Mouse (Mus musculus) G1E (cell line): ENCODE results near the gene Tyr. TPM values are rescaled to one million over a fixed set of nuclear protein-coding genes. Genes with fewer than 3 reads are reported as not detected.
"Not testable (repeated sequence)": the region's sequence is repeated elsewhere in the genome, so short reads cannot be mapped to it uniquely, and the experiment has no call there.

Experiments used
- ATAC-seq: 2 replicates; pipeline ENCODE4 v1.8.0; 2016; ENCODE audit warnings: mild to moderate bottlenecking; ENCODE audit not compliant: insufficient number of reproducible peaks, poor library complexity, low FRiP score, severe bottlenecking; ENCODE audit errors: extremely low read depth
- DNase-seq: peaks from one replicate; pipeline ENCODE4 v3.0.0; 2012; ENCODE audit warnings: low spot score
- H3K27me3 ChIP-seq: 2 replicates; pipeline ENCODE4 v1.6.1; 2012; ENCODE audit warnings: mild to moderate bottlenecking, low read length, inconsistent platforms; ENCODE audit not compliant: insufficient read depth
- H3K36me3 ChIP-seq: replicated peaks from 2 replicates; pipeline ENCODE3; 2012; ENCODE audit warnings: mild to moderate bottlenecking, inconsistent platforms
- H3K4me1 ChIP-seq: 2 replicates; pipeline ENCODE4 v1.6.1; 2012; ENCODE audit warnings: low read depth, low read length, inconsistent platforms, mixed read lengths; ENCODE audit not compliant: insufficient read depth
- H3K4me3 ChIP-seq: 2 replicates; pipeline ENCODE4 v1.5.1; 2012; ENCODE audit warnings: low read depth, mild to moderate bottlenecking, inconsistent platforms, low read length, moderate library complexity, mixed read lengths
- H3K9me3 ChIP-seq: replicated peaks from 2 replicates; pipeline ENCODE4 v1.6.1; 2012; ENCODE audit warnings: inconsistent platforms
- CTCF ChIP-seq: IDR thresholded peaks from 2 replicates; pipeline ENCODE4 v1.5.1; 2012; ENCODE audit warnings: low read depth, low read length, inconsistent platforms, mixed read lengths
- GATA1 ChIP-seq: IDR thresholded peaks from 2 replicates; pipeline ENCODE4 v1.6.1; 2012; ENCODE audit warnings: borderline replicate concordance, low read length, inconsistent platforms, mixed read lengths
- GATA2 ChIP-seq: IDR thresholded peaks from 2 replicates; pipeline ENCODE4 v1.6.1; 2012; ENCODE audit warnings: low read depth, low read length, inconsistent platforms, borderline replicate concordance
- POLR2AphosphoS5 ChIP-seq: IDR thresholded peaks from 2 replicates; pipeline ENCODE4 v1.6.1; 2012; ENCODE audit warnings: low read depth, low read length, inconsistent platforms; ENCODE audit not compliant: insufficient replicate concordance
- TAL1 ChIP-seq: conservative IDR thresholded peaks from 2 replicates; pipeline ENCODE4 v1.6.1; 2012; ENCODE audit warnings: low read depth, low read length, inconsistent platforms, mixed read lengths
- polyA plus RNA-seq: library from polyadenylated mRNA; stranded (reverse); fragments of >175 nt; gene quantifications from 2 replicates; pipeline ENCODE4 v1.2.3, GENCODE M21; 2012
- total RNA-seq, 2 experiments: library from RNA; stranded (forward) in 1 of 2; stranded (reverse) in 1 of 2; fragments of 200-1000 nt in 1 of 2; fragments of >200 nt in 1 of 2; fragmentation: Nextera tagmentation in 1 of 2; gene quantifications; 2 replicates each; pipeline ENCODE4 v1.2.3; 2014 to 2017

Tyr gene
- total RNA-seq (2014; fragmentation: Nextera tagmentation) (not detected in 2 replicates), total RNA-seq (2017) (under 0.01 and 0.16 TPM in 2 replicates), polyA plus RNA-seq (not detected in 2 replicates)

- TF ChIP-seq TAL1 (no peak), CTCF (no peak), GATA2 (no peak), POLR2AphosphoS5 (no peak), GATA1 (no peak)
- Histone ChIP-seq H3K27me3 (no peaks in the 10 kb centered on the region), H3K9me3 (no peaks in the 10 kb centered on the region), H3K4me3 (no peak within 1 kb of the TSS), H3K36me3 (no peaks in the 10 kb centered on the region), H3K4me1 (no peaks in the 10 kb centered on the region)
- DNase-seq (no peak), ATAC-seq (no peak)
These were observed at the start of gene Tyr for GRCm38 (mm10) chr7:87493412-87493811. Gene Tyr (minus strand): TSS chr7:87493512.

- H3K36me3 ChIP-seq: no peaks in the 10 kb centered on the region
- DNase-seq (no peak), ATAC-seq (no peak)
- no peaks in the 10 kb centered on the region for H3K9me3 ChIP-seq
- no peaks in the 10 kb centered on the region for H3K27me3 ChIP-seq
- H3K4me3 ChIP-seq: no peak overlapping the region
- no peaks in the 10 kb centered on the region for H3K4me1 ChIP-seq
- TF ChIP-seq GATA2: no peak
- TF ChIP-seq TAL1: no peak
- no peak for TF ChIP-seq POLR2AphosphoS5
- no peak for TF ChIP-seq GATA1
- no peak for TF ChIP-seq CTCF
These were observed 45.7 kb upstream of the Tyr start for GRCm38 (mm10) chr7:87539031-87539430.

- DNase-seq: no peak
- ATAC-seq: no peak
- Histone ChIP-seq H3K4me1 (no peaks in the 10 kb centered on the region), H3K27me3 (no peaks in the 10 kb centered on the region), H3K9me3 (no peaks in the 10 kb centered on the region), H3K4me3 (no peak overlapping the region), H3K36me3 (no peaks in the 10 kb centered on the region)
- no peak for TF ChIP-seq TAL1
- TF ChIP-seq CTCF: no peak
- no peak for TF ChIP-seq GATA1
- TF ChIP-seq POLR2AphosphoS5: no peak
- no peak for TF ChIP-seq GATA2
These were observed 891 bp upstream of the Tyr start for GRCm38 (mm10) chr7:87494124-87494682.

- DNase-seq (no peak), ATAC-seq (no peak)
- Histone ChIP-seq H3K4me3 (no peak overlapping the region), H3K9me3 (no peaks in the 10 kb centered on the region), H3K36me3 (no peaks in the 10 kb centered on the region), H3K27me3 (no peaks in the 10 kb centered on the region), H3K4me1 (no peaks in the 10 kb centered on the region)
- TF ChIP-seq GATA2 (no peak), TAL1 (no peak), POLR2AphosphoS5 (no peak), CTCF (no peak), GATA1 (no peak)
These were observed 5.3 kb downstream of the Tyr start for GRCm38 (mm10) chr7:87488024-87488423.

- H3K4me3 ChIP-seq: no peak overlapping the region
- no peak for TF ChIP-seq TAL1
- no peak for TF ChIP-seq CTCF
- no peak for TF ChIP-seq POLR2AphosphoS5
- no peak for TF ChIP-seq GATA2
- TF ChIP-seq GATA1: no peak
- no peaks in the 10 kb centered on the region for H3K4me1 ChIP-seq
- ATAC-seq: no peak
- H3K36me3 ChIP-seq: no peaks in the 10 kb centered on the region
- DNase-seq: no peak
- H3K9me3 ChIP-seq: no peaks in the 10 kb centered on the region
- H3K27me3 ChIP-seq: no peaks in the 10 kb centered on the region
These were observed 80.0 kb downstream of the Tyr start for GRCm38 (mm10) chr7:87413271-87413670.

- H3K27me3 ChIP-seq, H3K36me3 ChIP-seq, ATAC-seq, H3K4me3 ChIP-seq, DNase-seq, H3K4me1 ChIP-seq, H3K9me3 ChIP-seq: not testable (repeated sequence)
These were observed 81.9 kb downstream of the Tyr start for GRCm38 (mm10) chr7:87411373-87411772.

- no peaks in the 10 kb centered on the region for H3K27me3 ChIP-seq
- no peaks in the 10 kb centered on the region for H3K4me1 ChIP-seq
- no peaks in the 10 kb centered on the region for H3K9me3 ChIP-seq
- TF ChIP-seq GATA2 (no peak), GATA1 (no peak), POLR2AphosphoS5 (no peak), CTCF (no peak), TAL1 (no peak)
- no peak for DNase-seq
- H3K4me3 ChIP-seq: no peak overlapping the region
- no peaks in the 10 kb centered on the region for H3K36me3 ChIP-seq
- no peak for ATAC-seq
These were observed 96.3 kb downstream of the Tyr start for GRCm38 (mm10) chr7:87397023-87397422.
